Mouse (Mus musculus) Patski (cell line): ENCODE data around the gene Smim5. TPM values are rescaled to one million over a fixed set of nuclear protein-coding genes. Genes with fewer than 3 reads are reported as not detected.
"Not testable (repeated sequence)": the region's sequence is repeated elsewhere in the genome, so short reads cannot be mapped to it uniquely, and the experiment has no call there.

ENCODE experiments used
- ATAC-seq: fragments of 100-300 bp; one replicate; pipeline ENCODE4 v1.8.0; 2021
- CTCF ChIA-PET: fragments of 350-600 bp; sonication (Branson Sonifier 250); formaldehyde crosslinking; loops from one replicate; lab custom pipeline; 2022; ENCODE audit warnings: inconsistent platforms; lab: Charles Lee
- POLR2A ChIA-PET: fragments of 350-600 bp; sonication (Branson Sonifier 250); formaldehyde crosslinking; loops from one replicate; lab custom pipeline; 2022; ENCODE audit warnings: antibody characterized with exemption, inconsistent platforms; lab: Charles Lee
- DNase-seq: peaks from one replicate; pipeline ENCODE4 v3.0.0-alpha.2; 2011; ENCODE audit warnings: low read depth, low spot score
- H3K27me3 ChIP-seq: fragments of 371-371 bp; one replicate; pipeline ENCODE4 v1.5.1; 2021
- CTCF ChIP-seq: fragments of 100-300 bp; IDR thresholded peaks from one replicate; pipeline ENCODE4 v1.5.1; 2021
- in situ Hi-C: fragments of 300-500 bp; cut with MboI; formaldehyde crosslinking; loops from 3 replicates; pipeline ENCODE4 v1.11.1; 2018; ENCODE audit warnings: low pct_unique_long_range_greater_than_20kb, mixed read lengths
- polyA plus RNA-seq: library from polyadenylated mRNA; unstranded; gene quantifications from one replicate; pipeline ENCODE4 v1.2.3, GENCODE M21; 2021

Gene Smim5
- polyA plus RNA-seq = 1.6 TPM

- in situ Hi-C loops = no loop called here
- peak; percentile 82 for ATAC-seq
- DNase-seq = peak; percentile 89
- no peak for TF ChIP-seq CTCF
- H3K27me3 ChIP-seq = no peaks in the 10 kb centered on the region
- ChIA-PET CTCF (interaction anchor here (2.1 to 2.7 kb wide), 3 partner anchors 12 to 18 kb away, joined by 8 to 19 read pairs (median 10); no protein-coding TSS in a partner anchor), POLR2A (no interaction called here)
These were observed at the start of gene Smim5 for GRCm38 (mm10) chr11:115899486-115900266. Gene Smim5 (plus strand): TSS chr11:115899966.

GRCm38 (mm10) chr11:115854674-115855073, 45.1 kb upstream of the Smim5 start:
- TF ChIP-seq CTCF = no peak
- ChIA-PET CTCF (no interaction called here), POLR2A (interaction anchor here (0.8 kb wide), 1 partner anchor 31 kb away, joined by 3 read pairs; no protein-coding TSS in a partner anchor)
- H3K27me3 ChIP-seq = no peaks in the 10 kb centered on the region
- in situ Hi-C loops = loop anchor here (5.0 kb wide), 2 partner anchors 32 to 137 kb away; partner anchors contain the start of gene Llgl2
- ATAC-seq (no peak), DNase-seq (no peak)

GRCm38 (mm10) chr11:115857146-115857545, 42.6 kb upstream of the Smim5 start:
- CTCF ChIA-PET, DNase-seq, POLR2A ChIA-PET, H3K27me3 ChIP-seq, ATAC-seq: not testable (repeated sequence)
- in situ Hi-C loops = loop anchor here (5.0 kb wide), 2 partner anchors 35 to 140 kb away; partner anchors contain the start of gene Llgl2

GRCm38 (mm10) chr11:115857936-115858335, 41.8 kb upstream of the Smim5 start:
- in situ Hi-C loops = loop anchor here (5.0 kb wide), 2 partner anchors 36 to 141 kb away; partner anchors contain the start of gene Llgl2
- POLR2A ChIA-PET = no interaction called here
- H3K27me3 ChIP-seq = no peaks in the 10 kb centered on the region
- CTCF ChIA-PET = no interaction called here
- no peak for TF ChIP-seq CTCF
- DNase-seq (no peak), ATAC-seq (no peak)

- no peak for DNase-seq
- in situ Hi-C loops = loop anchor here (5.0 kb wide), 2 partner anchors 36 to 141 kb away; partner anchors contain the start of gene Llgl2
- TF ChIP-seq CTCF = no peak
- ATAC-seq = no peak
- CTCF ChIA-PET = interaction anchor here (1.2 kb wide), 1 partner anchor 11 kb away, joined by 4 read pairs; no protein-coding TSS in a partner anchor
- POLR2A ChIA-PET = interaction anchor here (1.8 kb wide), 1 partner anchor 43 kb away, joined by 6 read pairs; the partner anchor contains the start of gene Tsen54
- H3K27me3 ChIP-seq = no peaks in the 10 kb centered on the region
These were observed 41.4 kb upstream of the Smim5 start, which contains the start of gene Myo15b for GRCm38 (mm10) chr11:115858354-115858753. Gene Myo15b (plus strand): TSS chr11:115858406.

GRCm38 (mm10) chr11:115859143-115859945, 40.4 kb upstream of the Smim5 start:
- ChIA-PET POLR2A (interaction anchor here (1.2 to 1.8 kb wide), 2 partner anchors 38 to 44 kb away, joined by 3 to 6 read pairs; partner anchors contain the start of gene Tsen54), CTCF (interaction anchor here (0.7 to 1.6 kb wide), 7 partner anchors 11 to 42 kb away, joined by 3 to 7 read pairs (median 4); no protein-coding TSS in a partner anchor)
- DNase-seq = no peak
- in situ Hi-C loops = loop anchor here (5.0 kb wide), 2 partner anchors 37 to 142 kb away; partner anchors contain the start of gene Llgl2
- ATAC-seq = peak; percentile 45
- H3K27me3 ChIP-seq = no peaks in the 10 kb centered on the region
- no peak for TF ChIP-seq CTCF

GRCm38 (mm10) chr11:115863895-115864294, 35.9 kb upstream of the Smim5 start:
- DNase-seq = no peak
- ATAC-seq = no peak
- POLR2A ChIA-PET = no interaction called here
- CTCF ChIA-PET = interaction anchor here (1.2 kb wide), 1 partner anchor 12 kb away, joined by 3 read pairs; no protein-coding TSS in a partner anchor
- no peaks in the 10 kb centered on the region for H3K27me3 ChIP-seq
- TF ChIP-seq CTCF = no peak
- in situ Hi-C loops = loop anchor here (10.0 kb wide), 1 partner anchor 119 kb away; no protein-coding TSS in a partner anchor

- no peaks in the 10 kb centered on the region for H3K27me3 ChIP-seq
- no peak for DNase-seq
- ChIA-PET CTCF (interaction anchor here (0.9 to 1.6 kb wide), 3 partner anchors 8 to 12 kb away, joined by 3 to 4 read pairs (median 3); no protein-coding TSS in a partner anchor), POLR2A (no interaction called here)
- TF ChIP-seq CTCF = no peak
- ATAC-seq = no peak
- in situ Hi-C loops = loop anchor here (10.0 kb wide), 1 partner anchor 125 kb away; no protein-coding TSS in a partner anchor
These were observed 30.4 kb upstream of the Smim5 start for GRCm38 (mm10) chr11:115869393-115869792.

- CTCF ChIA-PET = interaction anchor here (2.6 kb wide), 1 partner anchor 8 kb away, joined by 12 read pairs; no protein-coding TSS in a partner anchor
- DNase-seq (no peak), ATAC-seq (peak; percentile 10)
These were observed 27.3 kb upstream of the Smim5 start for GRCm38 (mm10) chr11:115872437-115872836.

More at GRCm38 (mm10) chr11:115872437-115872836, 27.3 kb upstream of the Smim5 start:
- POLR2A ChIA-PET = interaction anchor here (1.3 kb wide), 1 partner anchor 30 kb away, joined by 3 read pairs; no protein-coding TSS in a partner anchor
- in situ Hi-C loops = loop anchor here (10.0 kb wide), 1 partner anchor 228 kb away; no protein-coding TSS in a partner anchor
- H3K27me3 ChIP-seq = no peaks in the 10 kb centered on the region
- no peak for TF ChIP-seq CTCF
